ENCODE assay signal across 9 mouse cellular contexts in genomic region chr7:121391984-121392739, GRCm38 (mm10). TPM values are rescaled to one million over a fixed set of nuclear protein-coding genes. Genes with fewer than 3 reads are reported as not detected.
DNase-seq lines count a peak whose midpoint lies in the region; ATAC-seq lines count a peak whose summit lies in the region.
"Had no signal": no experiment of that assay in that cellular context is flagged by ENCODE, and none has a peak within 500 bp of the region (broad histone marks: within the 10 kb centered on the region; RNA-seq: fewer than 3 reads in every experiment).

No protein-coding gene starts in this region.

- peak; percentile 18 to 41 for DNase-seq in kidney, postnatal 4 days
- no peak for DNase-seq in kidney, postnatal 14 days
- peak; percentile 54 for DNase-seq in embryo, embryonic 10 days (ENCODE audit: low spot score)
- DNase-seq in hindbrain, embryonic 11.5 days (ENCODE audit: low spot score) = peak; percentile 66
- peak; percentile 71 for DNase-seq in right cerebral cortex, postnatal 25 days
- DNase-seq in adipocyte (ENCODE audit: low spot score) = no peak
- DNase-seq in heart, postnatal 14 days = no peak

- peaks cover 4% of the 10 kb centered on the region; the same call in 1 of the 2 replicates for H3K4me1 ChIP-seq in hindbrain, embryonic 11.5 days (replicated peaks; ENCODE audit: control insufficient read depth, insufficient read depth, low read length)
- H3K4me1 ChIP-seq in limb, embryonic 15.5 days = peaks cover 16% of the 10 kb centered on the region
- H3K4me1 ChIP-seq: liver, embryonic 13.5 days had no signal

- intact Hi-C loops in heart, postnatal 14 days (cut with DNase I) = no loop called here

- H3K9ac ChIP-seq in hindbrain, embryonic 11.5 days (ENCODE audit: low read depth, low read length) = 0 out of 2 replicates have a peak overlapping the region, but pooled peaks have one; percentile 2
- no peak overlapping the region for H3K9ac ChIP-seq in limb, embryonic 15.5 days
- H3K9ac ChIP-seq: liver, embryonic 13.5 days had no signal

- no peak overlapping the region for H3K27ac ChIP-seq in hindbrain, embryonic 11.5 days (ENCODE audit: low read depth, low read length)
- H3K27ac ChIP-seq in limb, embryonic 15.5 days = no peak overlapping the region
- H3K27ac ChIP-seq: liver, embryonic 13.5 days had no signal

- H3K27me3 ChIP-seq in hindbrain, embryonic 11.5 days (ENCODE audit: control insufficient read depth, insufficient read depth, low read length) = peaks cover 34% of the 10 kb centered on the region
- H3K27me3 ChIP-seq in limb, embryonic 15.5 days = peaks cover 60% of the 10 kb centered on the region

- WGBS in hindbrain, embryonic 11.5 days = under 1% methylated on average over 62 of the region's 72 CpGs
- whole genome bisulfite sequencing in limb, embryonic 15.5 days = 2% methylated on average over 72 of the region's 72 CpGs

- peak overlapping the region; percentile 36 for H3K4me3 ChIP-seq in hindbrain, embryonic 11.5 days (ENCODE audit: low read depth, low read length)
- H3K4me3 ChIP-seq in limb, embryonic 15.5 days = peak overlapping the region; percentile 30
- H3K4me3 ChIP-seq: liver, embryonic 13.5 days had no signal

- H3K36me3 ChIP-seq in hindbrain, embryonic 11.5 days (ENCODE audit: control insufficient read depth, insufficient read depth, low read length) = no peaks in the 10 kb centered on the region
- H3K36me3 ChIP-seq in limb, embryonic 15.5 days = no peaks in the 10 kb centered on the region
- H3K36me3 ChIP-seq: liver, embryonic 13.5 days had no signal

- ATAC-seq in hindbrain, embryonic 11.5 days (ENCODE audit: low FRiP score) = peak; percentile 71
- ATAC-seq in limb, embryonic 15.5 days (ENCODE audit: insufficient number of reproducible peaks, low FRiP score, low TSS enrichment, low read depth) = no peak

- H3K9me3 ChIP-seq in hindbrain, embryonic 11.5 days (ENCODE audit: control insufficient read depth, low read length) = no peaks in the 10 kb centered on the region
- no peaks in the 10 kb centered on the region for H3K9me3 ChIP-seq in limb, embryonic 15.5 days
- H3K9me3 ChIP-seq: liver, embryonic 13.5 days had no signal

- peak overlapping the region; percentile 79 for H3K4me2 ChIP-seq in hindbrain, embryonic 11.5 days (replicated peaks; ENCODE audit: low read depth, low read length)
- peak overlapping the region; percentile 48 for H3K4me2 ChIP-seq in limb, embryonic 15.5 days
- H3K4me2 ChIP-seq: liver, embryonic 13.5 days had no signal

RNA-seq across cellular contexts. Expression of gene Hs3st2, which starts 0.5 kb away (rescaled TPM):
- 2.1 and 2.3 TPM in 2 replicates for polyA plus RNA-seq in hindbrain, embryonic 11.5 days (2014; fragmentation: Nextera tagmentation; extraction: Ambion mirVana)
- 0.47 and 0.73 TPM in 2 replicates for polyA plus RNA-seq in limb, embryonic 15.5 days (2015; fragmentation: Nextera tagmentation; extraction: Ambion mirVana)
- not detected for total RNA-seq in heart, postnatal 14 days (2021)

Comparison
In these comparisons a context has a peak if more than half of its experiments do, and no peak if none do; other contexts are left out.
1. DNase-seq: peak in kidney, postnatal 4 days (2 of 2), embryo, embryonic 10 days (single experiment), hindbrain, embryonic 11.5 days (single experiment) and right cerebral cortex, postnatal 25 days (single experiment); none in kidney, postnatal 14 days (single experiment), adipocyte (single experiment) and heart, postnatal 14 days (0 of 2).